Mouse (Mus musculus): ENCODE data around the gene Edn2. TPM values are rescaled to one million over a fixed set of nuclear protein-coding genes. Genes with fewer than 3 reads are reported as not detected.

The Edn2 gene
- polyA plus RNA-seq, 1 experiment = not detected

- Histone ChIP-seq H3K4me1 (ENCODE audit: control insufficient read depth, insufficient read depth, low read length) (peaks cover 16% of the 10 kb centered on the region), H3K4me3 (ENCODE audit: insufficient read depth, low read depth, low read length) (no peak overlapping the region), H3K27ac (ENCODE audit: insufficient read depth, low read depth, low read length) (no peak overlapping the region)
- 93% methylated on average over 4 of the region's 4 CpGs for WGBS
- no peak for TF ChIP-seq POLR2A (IDR thresholded peaks at IDR 0.05; ENCODE audit: insufficient read depth, low read depth, low read length)
- no peak for TF ChIP-seq CTCF (IDR thresholded peaks at IDR 0.05; ENCODE audit: insufficient read depth, low read depth, low read length)
These were observed 7.3 kb downstream of the Edn2 start for GRCm38 (mm10) chr4:120168346-120168745.

DNA sequence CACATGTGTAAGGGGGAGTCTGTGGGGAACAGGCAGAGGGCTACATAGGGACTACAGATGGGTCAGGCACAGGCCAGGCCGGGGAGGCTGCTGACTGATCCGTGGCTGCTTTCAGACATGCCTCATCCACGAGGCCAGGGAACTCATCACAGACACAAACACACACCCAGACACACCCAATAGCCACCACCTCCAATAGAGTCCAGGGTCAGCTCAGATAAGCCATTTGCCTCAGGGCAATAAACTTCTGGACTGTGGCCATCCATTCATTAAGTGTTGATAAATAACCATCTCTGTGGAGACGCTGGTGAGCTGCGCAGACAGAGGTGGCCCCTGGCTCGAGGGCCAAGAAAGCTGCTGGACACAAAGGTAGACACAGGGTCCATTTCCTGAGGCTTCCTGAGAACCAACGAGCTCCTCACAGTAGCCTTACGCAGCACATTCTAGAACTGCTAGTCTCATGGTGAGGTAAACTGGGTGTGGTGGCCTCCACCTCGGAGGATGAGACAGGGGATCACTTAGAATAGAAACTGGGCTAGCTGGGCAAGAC lies 9.5 kb downstream of the Edn2 start:
- WGBS = 84% methylated on average over 9 of the region's 9 CpGs
- H3K4me3 ChIP-seq (ENCODE audit: insufficient read depth, low read depth, low read length) = no peak overlapping the region
- TF ChIP-seq POLR2A (IDR thresholded peaks at IDR 0.05; ENCODE audit: insufficient read depth, low read depth, low read length) = no peak
- H3K4me1 ChIP-seq (ENCODE audit: control insufficient read depth, insufficient read depth, low read length) = peaks cover 7% of the 10 kb centered on the region; the same call in 1 of the 2 replicates
- no peak overlapping the region for H3K27ac ChIP-seq (ENCODE audit: insufficient read depth, low read depth, low read length)

DNA sequence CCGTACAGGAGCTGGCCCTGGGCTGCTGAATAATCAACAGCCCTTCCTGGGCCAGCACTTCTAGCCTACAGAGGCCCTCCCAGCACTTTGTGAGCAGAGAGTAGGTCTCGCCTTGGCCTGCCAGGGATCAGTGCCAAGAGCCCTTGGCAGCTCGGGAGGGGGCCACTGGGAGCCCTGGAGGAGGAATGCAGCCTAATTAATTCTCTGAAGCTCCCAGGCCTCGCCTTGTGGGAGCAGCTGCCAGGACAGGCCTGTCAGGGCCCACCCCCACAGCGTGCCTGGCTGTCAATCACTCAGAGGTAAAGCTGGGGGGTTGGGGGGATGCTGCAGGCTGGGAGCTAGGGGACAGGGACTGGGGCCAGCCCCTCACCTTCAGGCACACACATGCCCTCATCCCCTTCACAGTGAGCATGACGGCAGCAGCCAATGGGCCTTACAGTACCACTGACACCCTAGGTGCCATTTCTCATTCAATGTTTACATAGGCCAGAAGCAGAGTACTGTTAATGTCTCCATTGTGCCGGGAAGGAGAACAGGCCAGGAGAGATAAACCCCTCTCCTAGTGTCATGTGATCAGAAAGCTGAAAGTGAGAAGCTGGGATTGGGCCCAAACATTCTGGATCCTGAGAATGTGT lies 11.2 kb downstream of the Edn2 start:
- TF ChIP-seq POLR2A (IDR thresholded peaks at IDR 0.05; ENCODE audit: insufficient read depth, low read depth, low read length) (no peak), CTCF (IDR thresholded peaks at IDR 0.05; ENCODE audit: insufficient read depth, low read depth, low read length) (no peak)
- Histone ChIP-seq H3K4me1 (ENCODE audit: control insufficient read depth, insufficient read depth, low read length) (peaks cover 7% of the 10 kb centered on the region; the same call in 1 of the 2 replicates), H3K4me3 (ENCODE audit: insufficient read depth, low read depth, low read length) (no peak overlapping the region), H3K27ac (ENCODE audit: insufficient read depth, low read depth, low read length) (no peak overlapping the region)
- 48% methylated on average over 7 of the region's 7 CpGs for WGBS

GRCm38 (mm10) chr4:120179123-120179522 lies 18.1 kb downstream of the Edn2 start:
- H3K4me1 ChIP-seq (ENCODE audit: control insufficient read depth, insufficient read depth, low read length) = no peaks in the 10 kb centered on the region
- TF ChIP-seq POLR2A (IDR thresholded peaks at IDR 0.05; ENCODE audit: insufficient read depth, low read depth, low read length) (no peak), CTCF (IDR thresholded peaks at IDR 0.05; ENCODE audit: insufficient read depth, low read depth, low read length) (no peak)
- WGBS = 89% methylated on average over 4 of the region's 4 CpGs
- no peak overlapping the region for H3K27ac ChIP-seq (ENCODE audit: insufficient read depth, low read depth, low read length)
- no peak overlapping the region for H3K4me3 ChIP-seq (ENCODE audit: insufficient read depth, low read depth, low read length)

DNA sequence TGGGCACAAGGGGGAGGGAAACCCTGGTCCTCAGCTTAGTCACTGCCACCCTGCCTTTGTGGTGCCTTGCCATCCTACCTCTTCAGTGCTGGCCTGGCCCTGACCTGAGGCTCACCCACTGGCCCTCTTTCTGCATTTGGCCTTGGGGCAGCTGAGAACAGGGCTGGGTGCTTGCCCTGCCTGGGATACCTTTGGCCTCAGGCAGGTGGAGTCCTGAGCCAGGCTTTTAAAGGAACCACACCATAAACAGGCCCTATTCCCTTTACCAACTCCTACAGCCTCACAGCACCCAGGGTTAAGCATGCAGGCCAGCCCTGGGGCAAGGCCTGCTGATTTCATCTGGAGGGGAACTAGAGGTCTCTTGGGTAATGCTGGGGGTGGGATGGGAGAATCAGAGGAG lies 19.5 kb downstream of the Edn2 start:
- TF ChIP-seq CTCF (IDR thresholded peaks at IDR 0.05; ENCODE audit: insufficient read depth, low read depth, low read length) = no peak
- TF ChIP-seq POLR2A (IDR thresholded peaks at IDR 0.05; ENCODE audit: insufficient read depth, low read depth, low read length) = no peak
- H3K27ac ChIP-seq (ENCODE audit: insufficient read depth, low read depth, low read length) = no peak overlapping the region

DNA sequence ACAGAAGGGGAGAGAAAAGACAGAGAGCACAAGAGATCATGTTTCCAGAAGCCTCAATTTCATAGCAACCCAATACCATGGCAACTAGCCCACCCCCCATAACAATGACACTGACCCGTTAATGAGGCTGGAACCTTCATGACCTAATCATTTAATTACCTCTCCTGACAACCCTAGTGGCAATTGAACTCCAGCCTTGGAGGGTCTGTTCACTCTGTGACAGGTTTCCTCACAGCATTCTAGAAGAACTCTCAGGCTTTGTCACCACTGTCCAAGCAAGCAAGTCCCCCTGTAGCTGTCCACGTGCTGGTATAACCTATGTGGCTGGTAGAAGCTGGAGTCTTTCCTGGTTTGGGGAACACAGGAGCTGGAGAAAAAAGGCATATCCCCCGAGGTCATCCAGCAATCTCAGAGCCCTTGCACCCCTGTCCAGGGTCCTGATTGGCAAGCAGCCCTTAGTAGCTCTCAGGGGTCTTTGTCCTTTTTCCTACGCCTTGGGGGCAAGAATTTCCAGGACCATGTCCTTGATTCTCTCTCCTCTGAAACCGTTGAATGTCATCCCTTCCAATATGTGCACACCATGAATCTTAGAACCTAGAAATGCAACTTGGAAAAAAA lies 23.5 kb downstream of the Edn2 start:
- TF ChIP-seq CTCF (IDR thresholded peaks at IDR 0.05; ENCODE audit: insufficient read depth, low read depth, low read length) (no peak), POLR2A (IDR thresholded peaks at IDR 0.05; ENCODE audit: insufficient read depth, low read depth, low read length) (no peak)
- Histone ChIP-seq H3K4me1 (ENCODE audit: control insufficient read depth, insufficient read depth, low read length) (peaks cover 7% of the 10 kb centered on the region), H3K4me3 (ENCODE audit: insufficient read depth, low read depth, low read length) (no peak overlapping the region), H3K27ac (ENCODE audit: insufficient read depth, low read depth, low read length) (no peak overlapping the region)
- 41% methylated on average over 5 of the region's 5 CpGs for WGBS

More for the DNA sequence above, 19.5 kb downstream of the Edn2 start:
- Histone ChIP-seq H3K4me1 (ENCODE audit: control insufficient read depth, insufficient read depth, low read length) (no peaks in the 10 kb centered on the region), H3K4me3 (ENCODE audit: insufficient read depth, low read depth, low read length) (no peak overlapping the region)

GRCm38 (mm10) chr4:120186441-120186840 lies 25.4 kb downstream of the Edn2 start:
- Histone ChIP-seq H3K4me3 (ENCODE audit: insufficient read depth, low read depth, low read length) (no peak overlapping the region), H3K27ac (ENCODE audit: insufficient read depth, low read depth, low read length) (no peak overlapping the region), H3K4me1 (ENCODE audit: control insufficient read depth, insufficient read depth, low read length) (peaks cover 9% of the 10 kb centered on the region)
- WGBS = 94% methylated on average over 1 of the region's 1 CpGs
- no peak for TF ChIP-seq POLR2A (IDR thresholded peaks at IDR 0.05; ENCODE audit: insufficient read depth, low read depth, low read length)
- TF ChIP-seq CTCF (IDR thresholded peaks at IDR 0.05; ENCODE audit: insufficient read depth, low read depth, low read length) = no peak

GRCm38 (mm10) chr4:120186934-120187333 lies 25.9 kb downstream of the Edn2 start:
- H3K4me3 ChIP-seq (ENCODE audit: insufficient read depth, low read depth, low read length) = no peak overlapping the region
- TF ChIP-seq CTCF (IDR thresholded peaks at IDR 0.05; ENCODE audit: insufficient read depth, low read depth, low read length) (peak; percentile 32; the same call in 1 of the 2 replicates), POLR2A (IDR thresholded peaks at IDR 0.05; ENCODE audit: insufficient read depth, low read depth, low read length) (no peak)
- peaks cover 9% of the 10 kb centered on the region for H3K4me1 ChIP-seq (ENCODE audit: control insufficient read depth, insufficient read depth, low read length)
- 58% methylated on average over 4 of the region's 4 CpGs for WGBS
- no peak overlapping the region for H3K27ac ChIP-seq (ENCODE audit: insufficient read depth, low read depth, low read length)

DNA sequence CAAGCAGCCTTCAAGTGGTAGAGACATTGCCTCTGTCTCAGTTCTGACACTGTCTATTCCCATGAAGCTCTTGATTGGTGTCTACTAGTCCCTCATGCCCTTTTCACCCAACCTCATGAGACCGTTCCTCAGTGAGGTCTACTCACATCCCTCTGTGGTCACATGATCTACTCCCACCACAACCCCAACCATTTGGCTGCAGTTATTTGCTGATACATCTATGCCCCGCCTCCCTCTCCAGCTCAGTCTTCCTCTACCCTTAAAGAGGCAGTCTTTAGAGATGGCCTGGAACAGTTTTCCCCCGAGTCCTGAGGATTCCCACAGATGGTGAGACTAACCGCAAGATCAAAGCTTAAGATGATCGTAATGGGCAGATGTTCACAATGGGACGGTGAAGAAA lies 27.2 kb downstream of the Edn2 start:
- no peak overlapping the region for H3K4me3 ChIP-seq (ENCODE audit: insufficient read depth, low read depth, low read length)
- H3K4me1 ChIP-seq (ENCODE audit: control insufficient read depth, insufficient read depth, low read length) = peaks cover 9% of the 10 kb centered on the region
- 40% methylated on average over 6 of the region's 6 CpGs for WGBS
- TF ChIP-seq CTCF (IDR thresholded peaks at IDR 0.05; ENCODE audit: insufficient read depth, low read depth, low read length) (no peak), POLR2A (IDR thresholded peaks at IDR 0.05; ENCODE audit: insufficient read depth, low read depth, low read length) (no peak)
- H3K27ac ChIP-seq (ENCODE audit: insufficient read depth, low read depth, low read length) = no peak overlapping the region
